Comparison of ENCODE assay signal across 24 mouse cellular contexts in the genomic region with DNA sequence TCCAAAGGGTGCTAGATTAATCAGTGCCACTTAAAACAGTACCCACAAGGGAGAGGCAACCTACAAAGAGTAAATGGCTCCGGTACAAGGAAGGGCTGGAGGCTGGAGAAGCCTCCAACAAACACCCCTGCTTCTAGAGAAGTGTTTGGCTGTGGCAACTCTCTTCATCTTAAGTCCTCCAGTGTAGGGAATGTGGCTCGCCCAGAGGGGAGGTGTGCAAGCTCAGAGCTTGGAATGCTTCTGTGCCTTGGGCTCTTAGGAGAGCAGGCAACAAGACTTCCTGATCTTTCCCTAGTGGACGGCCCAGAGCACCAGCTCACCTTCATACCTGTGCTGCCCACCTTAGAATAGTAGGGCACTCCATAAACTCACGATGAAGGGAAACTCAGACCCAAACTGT.
"Had no signal": no experiment of that assay in that cellular context is flagged by ENCODE, and none has a peak within 500 bp of the region (broad histone marks: within the 10 kb centered on the region; RNA-seq: fewer than 3 reads in every experiment).

No protein-coding gene starts in this region.

- H3K36me3 ChIP-seq: heart, embryonic 10.5 days; heart, embryonic 12.5 days; hindbrain, embryonic 10.5 days; hindbrain, embryonic 12.5 days; hindbrain, embryonic 15.5 days; limb, embryonic 10.5 days; limb, embryonic 12.5 days; liver, embryonic 13.5 days; liver, embryonic 15.5 days had no signal

- H3K4me2 ChIP-seq: heart, embryonic 12.5 days; hindbrain, embryonic 12.5 days; hindbrain, embryonic 15.5 days; limb, embryonic 12.5 days; liver, embryonic 11.5 days; liver, embryonic 13.5 days; liver, embryonic 15.5 days had no signal

- ATAC-seq: hindbrain, postnatal 0 days; intestine, postnatal 0 days had no signal

- H3K9me3 ChIP-seq: heart, embryonic 10.5 days; heart, embryonic 12.5 days; hindbrain, embryonic 10.5 days; hindbrain, embryonic 12.5 days; hindbrain, embryonic 15.5 days; limb, embryonic 10.5 days; limb, embryonic 12.5 days; liver, embryonic 13.5 days; liver, embryonic 15.5 days had no signal

- H3K4me3 ChIP-seq: gastrocnemius, adult 2 months; heart, embryonic 10.5 days; heart, embryonic 12.5 days; hindbrain, embryonic 10.5 days; hindbrain, embryonic 12.5 days; hindbrain, embryonic 15.5 days; left cerebral cortex, adult 2 months; limb, embryonic 10.5 days; limb, embryonic 12.5 days; liver, embryonic 13.5 days; liver, embryonic 15.5 days had no signal

- DNase-seq: gastrocnemius, adult 2 months; gastrocnemius, postnatal 10 days; gastrocnemius, postnatal 25 days; heart, adult 18-20 months; heart, postnatal 10 days; heart, postnatal 4 days; kidney, adult 18-20 months; kidney, adult 8-10 months; kidney, postnatal 10 days; kidney, postnatal 25 days; liver; liver, embryonic 13.5 days had no signal

- H3K9ac ChIP-seq: heart, embryonic 12.5 days; hindbrain, embryonic 12.5 days; hindbrain, embryonic 15.5 days; limb, embryonic 12.5 days; liver, embryonic 13.5 days; liver, embryonic 15.5 days had no signal

- H3K27ac ChIP-seq: gastrocnemius, adult 2 months; heart, embryonic 10.5 days; hindbrain, embryonic 10.5 days; hindbrain, embryonic 12.5 days; hindbrain, embryonic 15.5 days; hindbrain, postnatal 0 days; left cerebral cortex, adult 2 months; limb, embryonic 10.5 days; limb, embryonic 12.5 days; liver, embryonic 13.5 days; liver, embryonic 15.5 days had no signal
